Mouse (Mus musculus) megakaryocyte-erythroid progenitor cell, adult 5-6 weeks (primary cell): ENCODE results near the gene Ust. TPM values are rescaled to one million over a fixed set of nuclear protein-coding genes. Genes with fewer than 3 reads are reported as not detected.

Experiments used
- ATAC-seq: replicated peaks from 2 replicates; pipeline ENCODE4 v1.8.0; 2016; ENCODE audit warnings: mild to moderate bottlenecking, inconsistent platforms; ENCODE audit not compliant: severe bottlenecking, poor library complexity, low FRiP score, low TSS enrichment
- total RNA-seq, 2 experiments: library from RNA; stranded (forward) in 1 of 2; stranded (reverse) in 1 of 2; fragments of 200-1000, 215-1000 nt in 1 of 2; fragments of >200 nt in 1 of 2; fragmentation: Nextera tagmentation in 1 of 2; gene quantifications; 2 replicates each; pipeline ENCODE4 v1.2.3; 2014 to 2017

The Ust gene
- total RNA-seq, 2 experiments from 2014 or later: not detected

DNA sequence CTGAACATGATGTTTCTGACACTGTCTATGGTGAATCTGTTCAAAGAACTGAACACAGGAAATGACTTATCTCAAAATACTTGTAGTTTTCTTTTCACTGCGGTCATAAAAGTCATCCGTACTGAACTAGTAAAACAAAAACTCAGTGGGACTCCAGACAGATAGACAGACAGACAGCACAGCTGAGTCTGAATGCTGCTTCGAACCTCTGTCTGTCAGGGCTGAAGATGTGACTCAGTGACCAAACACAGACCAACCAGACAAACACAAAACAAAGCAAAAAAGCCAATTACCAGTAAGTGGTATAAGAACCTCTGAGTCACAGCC is 12.4 kb downstream of the Ust start:
- ATAC-seq: no peak

- no peak for ATAC-seq
These were observed 13.0 kb downstream of the Ust start for GRCm38 (mm10) chr10:8505346-8506246.

- no peak for ATAC-seq
These were observed 13.8 kb downstream of the Ust start for GRCm38 (mm10) chr10:8504832-8505231.

- ATAC-seq: no peak
These were observed 19.4 kb downstream of the Ust start for GRCm38 (mm10) chr10:8498951-8499891.

- ATAC-seq: no peak
These were observed 23.0 kb downstream of the Ust start for GRCm38 (mm10) chr10:8495543-8496141.

- no peak for ATAC-seq
These were observed 26.6 kb downstream of the Ust start for GRCm38 (mm10) chr10:8491909-8492591.

DNA sequence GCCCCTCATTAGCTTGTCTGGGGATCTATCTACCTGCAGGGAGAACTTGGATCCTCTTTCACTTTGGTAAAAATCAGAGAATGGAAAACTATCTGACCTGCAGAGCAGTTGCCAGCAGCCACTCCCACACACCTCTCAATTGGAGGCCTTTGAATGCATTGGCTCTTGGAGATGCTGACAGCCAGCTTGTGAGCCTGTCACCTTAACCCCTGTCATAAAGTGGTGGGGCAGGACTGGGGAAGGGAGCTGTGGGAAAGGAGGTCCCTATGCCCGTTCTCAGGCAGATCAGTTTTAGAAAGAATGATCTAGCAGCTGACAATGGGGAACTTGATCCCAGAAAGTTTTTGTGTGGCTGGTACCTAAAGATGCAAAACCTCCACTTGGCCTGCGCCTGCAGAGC is 31.2 kb downstream of the Ust start:
- ATAC-seq: no peak

- no peak for ATAC-seq
These were observed 34.1 kb downstream of the Ust start for GRCm38 (mm10) chr10:8484487-8484886.

GRCm38 (mm10) chr10:8482779-8483178 is 35.8 kb downstream of the Ust start:
- ATAC-seq: no peak

GRCm38 (mm10) chr10:8479779-8480178 is 38.8 kb downstream of the Ust start:
- no peak for ATAC-seq

DNA sequence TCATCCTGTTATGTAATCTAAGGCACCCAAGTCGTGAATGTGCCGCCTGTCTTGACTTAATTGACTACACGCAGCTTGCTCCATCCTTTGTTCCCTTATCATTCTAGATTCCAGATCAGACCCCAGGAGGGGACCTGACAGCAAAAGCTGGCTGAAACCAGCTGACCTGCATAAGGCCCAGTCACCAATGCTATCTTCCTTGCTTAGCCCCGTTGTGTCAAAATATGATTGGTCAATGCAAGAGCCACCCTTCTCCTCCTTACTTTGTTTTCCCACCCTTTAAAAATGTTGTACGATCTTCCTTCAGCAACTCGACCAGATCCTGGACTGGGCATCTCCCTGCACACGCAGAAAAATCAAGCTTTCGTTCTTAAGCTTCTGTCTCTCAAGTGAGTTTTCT is 40.7 kb downstream of the Ust start:
- no peak for ATAC-seq

GRCm38 (mm10) chr10:8471995-8472394 is 46.6 kb downstream of the Ust start:
- no peak for ATAC-seq

DNA sequence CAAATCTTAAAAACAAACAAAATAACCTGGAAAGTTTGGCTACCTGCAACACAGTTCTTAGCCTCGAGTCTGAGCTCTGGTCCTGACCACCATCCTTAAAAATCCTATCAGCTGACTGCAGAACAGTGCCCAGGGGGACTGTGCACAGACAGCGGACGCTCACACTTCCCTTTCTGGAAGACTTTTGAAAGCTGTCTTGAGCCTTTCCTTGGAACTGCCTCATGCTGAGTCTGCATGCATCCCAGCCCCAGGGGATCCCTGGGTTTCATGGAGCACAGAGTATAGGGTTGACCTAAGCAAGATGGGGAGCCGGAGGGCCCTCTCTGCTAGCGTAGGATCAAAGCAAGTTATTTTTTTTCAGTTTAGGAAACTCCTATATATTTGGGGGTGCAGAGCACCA is 47.6 kb downstream of the Ust start:
- ATAC-seq: no peak

- ATAC-seq: no peak
These were observed 49.1 kb downstream of the Ust start for GRCm38 (mm10) chr10:8469516-8469915.

GRCm38 (mm10) chr10:8468651-8469386 is 49.8 kb downstream of the Ust start:
- ATAC-seq: no peak

DNA sequence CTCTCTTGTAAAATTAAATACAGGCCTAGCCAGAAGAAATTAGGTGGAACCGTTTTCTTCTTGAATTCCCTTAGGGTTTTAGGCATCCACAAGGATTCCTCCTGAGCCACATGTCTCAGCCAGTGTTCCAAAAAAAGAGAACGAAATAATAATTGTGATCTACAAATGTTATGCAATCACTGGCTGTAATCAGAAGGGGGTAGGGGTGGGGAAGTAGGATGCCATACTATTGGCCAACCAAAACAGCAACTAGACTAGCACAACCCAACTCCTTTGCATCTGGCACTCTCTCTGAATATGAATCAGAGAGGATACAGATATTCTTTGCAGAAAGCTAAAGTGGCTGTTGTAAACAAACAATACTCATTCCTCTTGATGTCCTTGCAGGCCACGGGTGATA is 52.7 kb downstream of the Ust start:
- ATAC-seq: no peak

DNA sequence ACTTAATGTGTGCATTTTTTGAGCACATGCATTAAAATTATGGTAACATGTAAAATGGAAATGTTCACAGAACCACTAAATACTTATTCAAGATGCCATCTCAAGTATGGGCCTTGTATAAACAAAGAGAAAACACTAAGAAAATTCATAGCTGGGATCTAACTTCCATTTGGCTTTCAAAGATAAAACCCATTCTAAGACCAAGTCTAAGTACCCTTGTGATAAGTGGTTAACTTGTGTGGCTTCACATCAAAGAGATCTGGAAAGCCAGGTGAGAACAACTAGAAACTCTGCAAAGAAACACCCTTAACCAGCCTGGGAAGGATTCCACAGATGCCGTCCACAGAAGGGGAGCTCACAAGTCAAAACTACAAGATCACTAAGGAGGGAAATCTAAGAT is 53.4 kb downstream of the Ust start:
- no peak for ATAC-seq

GRCm38 (mm10) chr10:8461372-8461771 is 57.3 kb downstream of the Ust start:
- ATAC-seq: no peak

- no peak for ATAC-seq
These were observed 63.9 kb downstream of the Ust start for GRCm38 (mm10) chr10:8454711-8455110.
